Mouse (Mus musculus) forebrain, postnatal 0 days (tissue): ENCODE data around the gene Gab3. TPM values are rescaled to one million over a fixed set of nuclear protein-coding genes. Genes with fewer than 3 reads are reported as not detected.
A peak's percentile ranks its signal among the peaks of the same experiment; 100 is the strongest.
"Not testable (repeated sequence)": the region's sequence is repeated elsewhere in the genome, so short reads cannot be mapped to it uniquely, and the experiment has no call there.

Experiments used
- ATAC-seq: fragments of 200-750 bp; cut with Nextera tagmentation; 2 replicates; pipeline ENCODE4 v1.8.0; 2017; ENCODE audit warnings: mild to moderate bottlenecking, moderate library complexity
- DNase-seq: peaks from one replicate; pipeline ENCODE4 v3.0.0-alpha.2; 2015
- H3K27ac ChIP-seq: fragments of 300-500 bp; sonication (generic); 2 replicates; pipeline ENCODE4 v1.5.1; 2014; ENCODE audit warnings: low read depth, mild to moderate bottlenecking, antibody characterized with exemption, low read length, moderate library complexity, mixed read lengths
- H3K27me3 ChIP-seq: fragments of 300-500 bp; sonication (generic); 2 replicates; pipeline ENCODE4 v1.6.1; 2014; ENCODE audit warnings: mild to moderate bottlenecking, low read length, mixed read lengths; ENCODE audit not compliant: insufficient read depth
- H3K36me3 ChIP-seq: fragments of 300-500 bp; sonication (generic); 2 replicates; pipeline ENCODE4 v1.6.1; 2014; ENCODE audit warnings: mild to moderate bottlenecking, moderate library complexity; ENCODE audit not compliant: insufficient read depth
- H3K4me1 ChIP-seq: fragments of 300-500 bp; sonication (generic); 2 replicates; pipeline ENCODE4 v1.6.1; 2014; ENCODE audit warnings: antibody characterized with exemption; ENCODE audit not compliant: insufficient read depth
- H3K4me2 ChIP-seq: fragments of 300-500 bp; sonication (generic); 2 replicates; pipeline ENCODE4 v1.6.1; 2014; ENCODE audit warnings: low read depth, mild to moderate bottlenecking, moderate library complexity
- H3K4me3 ChIP-seq: fragments of 300-500 bp; sonication (generic); 2 replicates; pipeline ENCODE4 v1.5.1; 2014; ENCODE audit warnings: low read depth, low read length, mixed read lengths
- H3K9ac ChIP-seq: fragments of 300-500 bp; sonication (generic); 2 replicates; pipeline ENCODE4 v1.6.1; 2014; ENCODE audit warnings: mild to moderate bottlenecking
- H3K9me3 ChIP-seq: fragments of 300-500 bp; sonication (generic); 2 replicates; pipeline ENCODE4 v1.6.1; 2016; ENCODE audit warnings: low read length
- CTCF ChIP-seq: sonication (generic); IDR thresholded peaks from 2 replicates; pipeline ENCODE4 v1.5.1; 2016; ENCODE audit warnings: antibody characterized with exemption, control low read depth, low read depth
- WGBS: fragments of 180-500 bp; shearing (Covaris S2); extraction: QIAGEN DNeasy Blood & Tissue Kit; methylation state at CpG from one replicate; pipeline ENCODE4 v1.1.7; 2014; 5-methylcytosine and 5-hydroxymethylcytosine counted together
- polyA plus RNA-seq: library from polyadenylated mRNA; unstranded; fragments of >200 nt; fragmentation: Nextera tagmentation; extraction: Ambion mirVana; gene quantifications from 2 replicates; pipeline ENCODE4 v1.2.1, GENCODE M21; 2015
- total RNA-seq: library from RNA; depleted of rRNA; stranded (reverse); fragments of >200 nt; gene quantifications from 2 replicates; pipeline ENCODE4 v1.2.3, GENCODE M21; 2014; rRNA removed

Gab3 gene
- total and polyA plus RNA-seq, 2 experiments from 2014 or later = 2.5 to 2.8 TPM

GRCm38 (mm10) chrX:74983734-74984133, 101.5 kb downstream of the Gab3 start:
- H3K9ac ChIP-seq = no peak overlapping the region
- 62% methylated on average over 5 of the region's 5 CpGs for WGBS
- DNase-seq = no peak

GRCm38 (mm10) chrX:74962899-74963298, 122.4 kb downstream of the Gab3 start:
- TF ChIP-seq CTCF = peak; percentile 35
- WGBS = 33% methylated on average over 1 of the region's 2 CpGs
- H3K9ac ChIP-seq, H3K4me1 ChIP-seq, H3K9me3 ChIP-seq, H3K27me3 ChIP-seq, H3K36me3 ChIP-seq, H3K4me3 ChIP-seq, H3K4me2 ChIP-seq, ATAC-seq, H3K27ac ChIP-seq: not testable (repeated sequence)
- peak; percentile 8 for DNase-seq

More at GRCm38 (mm10) chrX:74983734-74984133, 101.5 kb downstream of the Gab3 start:
- Histone ChIP-seq H3K9me3 (no peaks in the 10 kb centered on the region), H3K4me2 (no peak overlapping the region), H3K4me3 (no peak overlapping the region), H3K4me1 (no peaks in the 10 kb centered on the region), H3K27ac (no peak overlapping the region), H3K36me3 (no peaks in the 10 kb centered on the region), H3K27me3 (no peaks in the 10 kb centered on the region)
- ATAC-seq = no peak
- TF ChIP-seq CTCF = no peak

GRCm38 (mm10) chrX:74959161-74959560, 126.1 kb downstream of the Gab3 start:
- not testable (repeated sequence) for H3K9me3 ChIP-seq, ATAC-seq, H3K27ac ChIP-seq, H3K4me2 ChIP-seq, H3K27me3 ChIP-seq, H3K4me3 ChIP-seq, DNase-seq, H3K9ac ChIP-seq, H3K36me3 ChIP-seq, H3K4me1 ChIP-seq
- 79% methylated on average over 7 of the region's 7 CpGs for WGBS

Other genes starting within 250 kb of the Gab3 start
- gene Gm5936, start 248.3 kb downstream of the Gab3 start, total RNA-seq = 0.05 TPM in 1 of 2 replicates, not detected in the other
- gene Gm5936, start 248.3 kb downstream of the Gab3 start, polyA plus RNA-seq = not detected in 2 replicates
- 16.5 and 33.4 TPM in 2 replicates for gene Dkc1, start 10.4 kb upstream of the Gab3 start, total RNA-seq
- 42.4 and 57.8 TPM in 2 replicates for gene Dkc1, start 10.4 kb upstream of the Gab3 start, polyA plus RNA-seq
- 20.4 and 25.5 TPM in 2 replicates for gene Mpp1, start 45.6 kb upstream of the Gab3 start, total RNA-seq
- gene Mpp1, start 45.6 kb upstream of the Gab3 start, polyA plus RNA-seq = 13.4 and 17.1 TPM in 2 replicates
- gene Smim9, start 78.3 kb upstream of the Gab3 start, total RNA-seq = 1.5 TPM in 1 of 2 replicates, not detected in the other
- not detected in 2 replicates for gene Smim9, start 78.3 kb upstream of the Gab3 start, polyA plus RNA-seq